Mouse (Mus musculus) heart, embryonic 16.5 days (tissue): ENCODE results near the gene Nfyc. TPM values are rescaled to one million over a fixed set of nuclear protein-coding genes. Genes with fewer than 3 reads are reported as not detected.

Source experiments
- ATAC-seq: fragments of 200-750 bp; cut with Nextera tagmentation; replicated peaks from 2 replicates; pipeline ENCODE4 v1.8.0; 2017; ENCODE audit warnings: moderate number of reproducible peaks; ENCODE audit not compliant: insufficient read depth, low FRiP score; ENCODE audit errors: extremely low read depth
- H3K27ac ChIP-seq: fragments of 300-500 bp; sonication (generic); 2 replicates; pipeline ENCODE4 v1.5.1; 2014; ENCODE audit warnings: mild to moderate bottlenecking, low read length, control low read depth, moderate library complexity
- H3K27me3 ChIP-seq: fragments of 300-500 bp; sonication (generic); 2 replicates; pipeline ENCODE4 v1.6.1; 2014; ENCODE audit warnings: low read length, mixed read lengths; ENCODE audit not compliant: control insufficient read depth, insufficient read depth
- H3K36me3 ChIP-seq: fragments of 300-500 bp; sonication (generic); 2 replicates; pipeline ENCODE4 v1.6.1; 2014; ENCODE audit not compliant: control insufficient read depth, insufficient read depth
- H3K4me1 ChIP-seq: fragments of 300-500 bp; sonication (generic); 2 replicates; pipeline ENCODE4 v1.6.1; 2014; ENCODE audit warnings: low read length, mixed read lengths; ENCODE audit not compliant: control insufficient read depth, insufficient read depth
- H3K4me2 ChIP-seq: fragments of 300-500 bp; sonication (generic); 2 replicates; pipeline ENCODE4 v1.6.1; 2014; ENCODE audit warnings: low read depth, mild to moderate bottlenecking, control low read depth, low read length
- H3K4me3 ChIP-seq: fragments of 300-500 bp; sonication (generic); 2 replicates; pipeline ENCODE4 v1.5.1; 2014; ENCODE audit warnings: mild to moderate bottlenecking, control low read depth, low read length
- H3K9ac ChIP-seq: fragments of 300-500 bp; sonication (generic); 2 replicates; pipeline ENCODE4 v1.6.1; 2014; ENCODE audit warnings: low read length, control low read depth
- H3K9me3 ChIP-seq: fragments of 300-500 bp; sonication (generic); replicated peaks from 2 replicates; pipeline ENCODE4 v1.6.1; 2016; ENCODE audit warnings: low read length; ENCODE audit not compliant: control insufficient read depth
- WGBS: fragments of 180-500 bp; shearing (Covaris S2); extraction: QIAGEN DNeasy Blood & Tissue Kit; methylation state at CpG from one replicate; pipeline ENCODE4 v1.1.7; 2014; 5-methylcytosine and 5-hydroxymethylcytosine counted together
- polyA plus RNA-seq: library from polyadenylated mRNA; unstranded; fragments of >200 nt; fragmentation: Nextera tagmentation; extraction: Ambion mirVana; gene quantifications from 2 replicates; pipeline ENCODE4 v1.2.1, GENCODE M21; 2015

The Nfyc gene
- polyA plus RNA-seq, 1 experiment from 2014 or later = 106 TPM

- Histone ChIP-seq H3K4me1 (peaks cover 38% of the 10 kb centered on the region), H3K27me3 (no peaks in the 10 kb centered on the region), H3K4me3 (no peak overlapping the region), H3K27ac (peak overlapping the region; percentile 73), H3K4me2 (no peak overlapping the region), H3K9ac (no peak overlapping the region), H3K36me3 (no peaks in the 10 kb centered on the region), H3K9me3 (no peaks in the 10 kb centered on the region)
- no peak for ATAC-seq
- 41% methylated on average over 2 of the region's 2 CpGs for WGBS
Observed at GRCm38 (mm10) chr4:120817951-120818350, 13.4 kb downstream of the Nfyc start.

GRCm38 (mm10) chr4:120817002-120817774 is 14.2 kb downstream of the Nfyc start:
- 15% methylated on average over 3 of the region's 3 CpGs for WGBS
- peak overlapping the region; percentile 57 for H3K27ac ChIP-seq

GRCm38 (mm10) chr4:120815622-120816334 is 15.6 kb downstream of the Nfyc start:
- ATAC-seq = peak; percentile 94
- WGBS = 5% methylated on average over 10 of the region's 10 CpGs
- H3K27me3 ChIP-seq = no peaks in the 10 kb centered on the region
- peaks cover 38% of the 10 kb centered on the region for H3K4me1 ChIP-seq
- H3K4me2 ChIP-seq = peak overlapping the region; percentile 66
- no peaks in the 10 kb centered on the region for H3K36me3 ChIP-seq
- peak overlapping the region; percentile 75 for H3K4me3 ChIP-seq
- peak overlapping the region; percentile 97 for H3K27ac ChIP-seq
- H3K9ac ChIP-seq = peak overlapping the region; percentile 87
- H3K9me3 ChIP-seq = no peaks in the 10 kb centered on the region

More at GRCm38 (mm10) chr4:120817002-120817774, 14.2 kb downstream of the Nfyc start:
- ATAC-seq = no peak
- Histone ChIP-seq H3K4me2 (peak overlapping the region; percentile 66), H3K9ac (peak overlapping the region; percentile 44; the same call in 1 of the 2 replicates), H3K4me3 (no peak overlapping the region), H3K4me1 (peaks cover 37% of the 10 kb centered on the region), H3K36me3 (no peaks in the 10 kb centered on the region), H3K9me3 (no peaks in the 10 kb centered on the region), H3K27me3 (no peaks in the 10 kb centered on the region)

- peak overlapping the region; percentile 75 for H3K4me3 ChIP-seq
- no peaks in the 10 kb centered on the region for H3K27me3 ChIP-seq
- peak overlapping the region; percentile 66 for H3K4me2 ChIP-seq
- no peaks in the 10 kb centered on the region for H3K36me3 ChIP-seq
- peak overlapping the region; percentile 97 for H3K27ac ChIP-seq
- peak overlapping the region; percentile 87 for H3K9ac ChIP-seq
- WGBS = 4% methylated on average over 4 of the region's 4 CpGs
- no peak for ATAC-seq
- no peaks in the 10 kb centered on the region for H3K9me3 ChIP-seq
- peaks cover 40% of the 10 kb centered on the region for H3K4me1 ChIP-seq
Observed at GRCm38 (mm10) chr4:120815163-120815562, 16.2 kb downstream of the Nfyc start.

- no peaks in the 10 kb centered on the region for H3K36me3 ChIP-seq
- ATAC-seq = no peak
- H3K27me3 ChIP-seq = no peaks in the 10 kb centered on the region
- peak overlapping the region; percentile 75 for H3K4me3 ChIP-seq
- H3K9ac ChIP-seq = peak overlapping the region; percentile 87
- no peaks in the 10 kb centered on the region for H3K9me3 ChIP-seq
- peak overlapping the region; percentile 66 for H3K4me2 ChIP-seq
- whole genome bisulfite sequencing = 10% methylated on average over 4 of the region's 4 CpGs
- H3K4me1 ChIP-seq = peaks cover 43% of the 10 kb centered on the region
- peak overlapping the region; percentile 97 for H3K27ac ChIP-seq
Observed at GRCm38 (mm10) chr4:120814171-120814570, 17.2 kb downstream of the Nfyc start.

- peak overlapping the region; percentile 66 for H3K4me2 ChIP-seq
- WGBS = 14% methylated on average over 1 of the region's 1 CpGs
- peak overlapping the region; percentile 87 for H3K9ac ChIP-seq
- no peaks in the 10 kb centered on the region for H3K9me3 ChIP-seq
- peaks cover 41% of the 10 kb centered on the region for H3K4me1 ChIP-seq
- ATAC-seq = no peak
- no peaks in the 10 kb centered on the region for H3K27me3 ChIP-seq
- peak overlapping the region; percentile 97 for H3K27ac ChIP-seq
- H3K4me3 ChIP-seq = peak overlapping the region; percentile 75
- H3K36me3 ChIP-seq = no peaks in the 10 kb centered on the region
Observed at GRCm38 (mm10) chr4:120813762-120814161, 17.6 kb downstream of the Nfyc start.

- H3K4me3 ChIP-seq = no peak overlapping the region
- H3K27me3 ChIP-seq = no peaks in the 10 kb centered on the region
- 0 out of 2 replicates have a peak overlapping the region, but pooled peaks have one; percentile 0 for H3K4me2 ChIP-seq
- no peaks in the 10 kb centered on the region for H3K9me3 ChIP-seq
- no peak for ATAC-seq
- peaks cover 5% of the 10 kb centered on the region for H3K36me3 ChIP-seq
- no peak overlapping the region for H3K27ac ChIP-seq
- H3K4me1 ChIP-seq = peaks cover 36% of the 10 kb centered on the region
- no peak overlapping the region for H3K9ac ChIP-seq
Observed at GRCm38 (mm10) chr4:120805816-120806215, 25.6 kb downstream of the Nfyc start.

GRCm38 (mm10) chr4:120801446-120801845 is 29.9 kb downstream of the Nfyc start:
- no peak overlapping the region for H3K9ac ChIP-seq
- WGBS = 34% methylated on average over 2 of the region's 2 CpGs
- ATAC-seq = no peak
- H3K27ac ChIP-seq = no peak overlapping the region
- H3K27me3 ChIP-seq = no peaks in the 10 kb centered on the region
- no peak overlapping the region for H3K4me2 ChIP-seq
- peaks cover 24% of the 10 kb centered on the region for H3K4me1 ChIP-seq
- no peaks in the 10 kb centered on the region for H3K9me3 ChIP-seq
- H3K4me3 ChIP-seq = no peak overlapping the region
- H3K36me3 ChIP-seq = peaks cover 10% of the 10 kb centered on the region

- H3K27me3 ChIP-seq = no peaks in the 10 kb centered on the region
- ATAC-seq = no peak
- no peak overlapping the region for H3K27ac ChIP-seq
- 35% methylated on average over 3 of the region's 3 CpGs for WGBS
- H3K4me2 ChIP-seq = no peak overlapping the region
- peaks cover 10% of the 10 kb centered on the region for H3K36me3 ChIP-seq
- H3K4me3 ChIP-seq = no peak overlapping the region
- H3K9me3 ChIP-seq = no peaks in the 10 kb centered on the region
- no peak overlapping the region for H3K9ac ChIP-seq
- peaks cover 20% of the 10 kb centered on the region for H3K4me1 ChIP-seq
Observed at GRCm38 (mm10) chr4:120800691-120801090, 30.7 kb downstream of the Nfyc start.
